Mouse (Mus musculus): ENCODE measurements at regions not wholly inside any gene's neighbourhood (a gene's known extent, or its start where the extent isn't known, plus 50 kb on each side); places are given as distances from the start of the nearest gene placed in this dataset.
A peak's percentile ranks its signal among the peaks of the same experiment; 100 is the strongest.

DNA sequence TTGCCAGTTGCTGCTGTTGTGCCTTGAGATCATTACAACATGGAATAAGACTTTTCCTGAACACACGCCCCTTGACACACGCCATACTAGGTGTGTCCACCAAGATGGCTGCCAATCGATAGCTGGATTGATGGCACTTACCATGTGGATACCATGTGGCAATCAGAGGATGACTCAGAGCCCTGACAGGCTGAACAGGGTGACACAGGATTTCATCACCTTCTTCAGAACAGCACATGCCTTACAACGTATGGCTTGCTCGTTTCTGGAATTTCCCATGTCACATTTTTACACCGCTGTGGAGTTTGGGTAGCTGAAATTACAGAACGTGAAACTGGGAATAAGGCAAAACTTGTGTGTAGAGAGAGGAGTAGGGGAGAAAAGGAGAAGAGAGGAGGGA is 92.9 kb downstream of the Psmg1 start:
- H3K27ac ChIP-seq (replicated peaks; ENCODE audit: insufficient read depth, low read depth, low read length) = no peak overlapping the region
- DNase-seq (ENCODE audit: extremely low read depth, low read depth, low spot score) = no peak
- 84% methylated on average over 7 of the region's 7 CpGs for WGBS

DNA sequence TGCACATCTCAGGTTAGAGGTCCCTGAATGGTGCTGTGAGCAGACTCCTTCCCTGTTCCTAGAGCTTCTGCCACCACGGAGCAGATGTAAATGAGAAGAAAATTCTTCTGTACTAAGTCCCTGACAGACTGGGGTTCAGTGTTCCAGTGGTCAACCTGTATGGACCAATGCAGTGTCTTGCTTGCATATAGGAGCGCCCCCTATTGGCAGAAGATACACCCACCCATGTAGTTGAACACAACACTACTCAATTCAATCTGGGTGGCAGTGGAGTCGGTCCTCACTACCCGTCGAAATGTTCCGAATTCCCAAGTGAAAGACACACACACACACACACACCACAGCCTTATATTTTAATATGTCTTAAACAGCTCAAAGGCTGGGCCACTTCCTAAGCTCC is 94.6 kb downstream of the Psmg1 start:
- Histone ChIP-seq H3K9ac (ENCODE audit: low read depth, low read length) (no peak overlapping the region), H3K79me2 (ENCODE audit: control insufficient read depth, insufficient read depth, low read length) (no peaks in the 10 kb centered on the region), H3K27me3 (ENCODE audit: control insufficient read depth, insufficient read depth, low read length) (no peaks in the 10 kb centered on the region), H3K4me1 (ENCODE audit: control insufficient read depth, insufficient read depth, low read length) (peaks cover 1% of the 10 kb centered on the region; the same call in 1 of the 2 replicates), H3K36me3 (ENCODE audit: control insufficient read depth, insufficient read depth, low read length) (no peaks in the 10 kb centered on the region), H3K4me3 (ENCODE audit: insufficient read depth, low read depth, low read length) (no peak overlapping the region), H3K27ac (replicated peaks; ENCODE audit: insufficient read depth, low read depth, low read length) (no peak overlapping the region)
- WGBS = 76% methylated on average over 6 of the region's 6 CpGs
- DNase-seq (ENCODE audit: extremely low read depth, low read depth, low spot score) = peak; percentile 49
- TF ChIP-seq POLR2A (IDR thresholded peaks at IDR 0.05; ENCODE audit: extremely low read depth, insufficient read depth, low read length) (no peak), CTCF (IDR thresholded peaks at IDR 0.05; ENCODE audit: low read depth, low read length) (peak; percentile 48)

More for the DNA sequence above, 92.9 kb downstream of the Psmg1 start:
- Histone ChIP-seq H3K27me3 (ENCODE audit: control insufficient read depth, insufficient read depth, low read length) (no peaks in the 10 kb centered on the region), H3K4me1 (ENCODE audit: control insufficient read depth, insufficient read depth, low read length) (peaks cover 1% of the 10 kb centered on the region; the same call in 1 of the 2 replicates), H3K9ac (ENCODE audit: low read depth, low read length) (no peak overlapping the region), H3K79me2 (ENCODE audit: control insufficient read depth, insufficient read depth, low read length) (no peaks in the 10 kb centered on the region), H3K4me3 (ENCODE audit: insufficient read depth, low read depth, low read length) (no peak overlapping the region), H3K36me3 (ENCODE audit: control insufficient read depth, insufficient read depth, low read length) (no peaks in the 10 kb centered on the region)
- TF ChIP-seq CTCF (IDR thresholded peaks at IDR 0.05; ENCODE audit: low read depth, low read length) (no peak), POLR2A (IDR thresholded peaks at IDR 0.05; ENCODE audit: extremely low read depth, insufficient read depth, low read length) (no peak)

DNA sequence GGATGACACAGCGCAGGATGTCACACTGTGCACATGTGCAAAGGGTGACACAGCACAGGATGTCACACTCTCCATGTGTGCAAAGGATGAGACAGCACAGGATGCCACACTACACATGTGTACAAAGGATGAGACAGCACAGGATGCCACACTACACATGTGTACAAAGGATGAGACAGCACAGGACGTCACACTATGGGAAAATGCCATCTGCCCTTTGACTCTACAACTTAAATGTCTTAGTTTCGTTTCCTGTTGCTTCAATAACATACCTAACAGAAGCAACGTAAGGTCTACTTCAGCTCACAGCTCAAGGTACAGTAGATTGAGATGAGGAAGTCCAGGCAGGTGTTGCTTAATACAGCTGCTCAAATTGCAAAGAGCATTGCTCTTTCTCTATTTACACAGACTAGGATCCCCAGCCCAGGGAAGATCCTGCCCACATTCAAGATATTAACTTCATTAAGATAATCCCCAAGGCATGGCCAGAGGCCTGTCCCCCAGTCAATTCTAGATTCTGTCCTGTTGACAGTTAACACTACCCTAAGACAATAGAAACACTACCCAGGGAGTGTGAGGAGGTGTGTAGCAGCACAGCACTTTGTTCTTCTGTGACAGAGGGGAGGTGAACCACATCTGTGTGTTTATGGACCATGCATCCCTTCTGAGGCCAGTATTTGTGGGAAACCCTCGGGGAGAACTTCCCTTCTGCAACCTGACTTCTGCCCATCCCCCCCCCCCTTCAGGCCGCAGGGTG is 97.0 kb downstream of the Psmg1 start:
- Histone ChIP-seq H3K36me3 (ENCODE audit: control insufficient read depth, insufficient read depth, low read length) (no peaks in the 10 kb centered on the region), H3K79me2 (ENCODE audit: control insufficient read depth, insufficient read depth, low read length) (no peaks in the 10 kb centered on the region), H3K27ac (replicated peaks; ENCODE audit: insufficient read depth, low read depth, low read length) (no peak overlapping the region), H3K9ac (ENCODE audit: low read depth, low read length) (no peak overlapping the region), H3K4me3 (ENCODE audit: insufficient read depth, low read depth, low read length) (no peak overlapping the region), H3K27me3 (ENCODE audit: control insufficient read depth, insufficient read depth, low read length) (no peaks in the 10 kb centered on the region), H3K4me1 (ENCODE audit: control insufficient read depth, insufficient read depth, low read length) (peaks cover 1% of the 10 kb centered on the region; the same call in 1 of the 2 replicates)
- TF ChIP-seq CTCF (IDR thresholded peaks at IDR 0.05; ENCODE audit: low read depth, low read length) (no peak), POLR2A (IDR thresholded peaks at IDR 0.05; ENCODE audit: extremely low read depth, insufficient read depth, low read length) (no peak)
- peak; percentile 22 for DNase-seq (ENCODE audit: extremely low read depth, low read depth, low spot score)
- 61% methylated on average over 6 of the region's 6 CpGs for WGBS

DNA sequence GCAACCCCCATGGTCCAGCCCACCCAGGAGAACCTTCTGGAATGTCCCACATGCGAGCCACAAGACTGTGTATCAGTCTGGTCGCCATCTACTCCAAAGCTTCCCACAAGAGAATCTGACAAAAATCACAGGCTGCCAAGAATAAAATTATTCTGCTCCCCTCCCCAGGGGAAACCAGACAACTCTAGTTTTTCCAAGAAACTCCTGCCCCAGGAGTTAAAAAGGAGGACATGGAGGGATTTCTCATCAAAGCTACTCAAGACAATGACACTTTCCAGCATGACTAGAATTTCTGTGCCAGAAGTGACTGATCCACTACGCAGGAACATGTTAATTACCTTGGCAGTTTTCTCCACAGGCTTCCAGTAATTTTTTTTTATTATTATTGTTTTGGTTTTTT is 98.4 kb downstream of the Psmg1 start:
- Histone ChIP-seq H3K27ac (replicated peaks; ENCODE audit: insufficient read depth, low read depth, low read length) (no peak overlapping the region), H3K27me3 (ENCODE audit: control insufficient read depth, insufficient read depth, low read length) (no peaks in the 10 kb centered on the region), H3K4me3 (ENCODE audit: insufficient read depth, low read depth, low read length) (no peak overlapping the region), H3K36me3 (ENCODE audit: control insufficient read depth, insufficient read depth, low read length) (no peaks in the 10 kb centered on the region), H3K9ac (ENCODE audit: low read depth, low read length) (no peak overlapping the region), H3K79me2 (ENCODE audit: control insufficient read depth, insufficient read depth, low read length) (no peaks in the 10 kb centered on the region), H3K4me1 (ENCODE audit: control insufficient read depth, insufficient read depth, low read length) (peaks cover 1% of the 10 kb centered on the region; the same call in 1 of the 2 replicates)
- WGBS = 89% methylated on average over 3 of the region's 3 CpGs
- no peak for DNase-seq (ENCODE audit: extremely low read depth, low read depth, low spot score)
- no peak for TF ChIP-seq POLR2A (IDR thresholded peaks at IDR 0.05; ENCODE audit: extremely low read depth, insufficient read depth, low read length)
- TF ChIP-seq CTCF (IDR thresholded peaks at IDR 0.05; ENCODE audit: low read depth, low read length) = no peak

DNA sequence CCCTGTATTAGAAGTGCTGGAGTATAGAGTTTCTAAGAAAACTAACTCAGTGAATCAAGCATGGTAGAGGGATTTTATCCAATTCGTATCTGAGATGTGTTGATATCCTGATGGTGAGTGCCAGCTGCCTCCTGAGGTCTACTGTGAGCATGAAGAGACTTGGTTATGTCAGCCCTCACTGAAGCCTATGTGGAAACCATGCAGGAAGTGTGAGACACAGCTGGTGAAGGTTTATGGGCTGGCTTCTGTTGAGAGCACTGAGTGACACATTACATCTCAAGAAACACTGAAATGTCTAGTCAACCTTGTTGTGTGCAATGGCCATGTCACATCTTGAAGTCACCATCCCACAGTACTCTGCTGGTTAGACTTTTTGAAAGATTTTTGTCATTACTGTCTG is 104.6 kb downstream of the Psmg1 start:
- H3K27me3 ChIP-seq (ENCODE audit: control insufficient read depth, insufficient read depth, low read length) = no peaks in the 10 kb centered on the region
- 93% methylated on average over 1 of the region's 1 CpGs for WGBS
- TF ChIP-seq POLR2A (IDR thresholded peaks at IDR 0.05; ENCODE audit: extremely low read depth, insufficient read depth, low read length) = no peak
- no peak for TF ChIP-seq CTCF (IDR thresholded peaks at IDR 0.05; ENCODE audit: low read depth, low read length)

DNA sequence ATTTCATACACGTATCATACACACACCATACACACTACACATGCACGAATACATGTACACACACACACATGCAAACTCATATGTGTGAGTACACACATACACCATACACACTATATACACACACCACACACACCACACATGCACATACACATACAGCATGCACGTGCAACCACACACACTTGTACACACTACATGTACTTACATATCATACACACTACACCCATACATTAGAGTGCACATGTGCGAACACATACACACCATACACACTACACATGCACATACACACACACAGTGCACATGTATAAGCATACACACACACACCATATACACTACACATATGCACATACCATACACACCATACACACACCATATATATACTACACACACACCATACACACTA is 117.5 kb downstream of the Psmg1 start:
- no peak overlapping the region for H3K27ac ChIP-seq (replicated peaks; ENCODE audit: insufficient read depth, low read depth, low read length)
- H3K4me3 ChIP-seq (ENCODE audit: insufficient read depth, low read depth, low read length) = no peak overlapping the region
- no peaks in the 10 kb centered on the region for H3K36me3 ChIP-seq (ENCODE audit: control insufficient read depth, insufficient read depth, low read length)
- DNase-seq (ENCODE audit: extremely low read depth, low read depth, low spot score) = no peak
- no peak overlapping the region for H3K9ac ChIP-seq (ENCODE audit: low read depth, low read length)
- H3K4me1 ChIP-seq (ENCODE audit: control insufficient read depth, insufficient read depth, low read length) = no peaks in the 10 kb centered on the region
- no peaks in the 10 kb centered on the region for H3K79me2 ChIP-seq (ENCODE audit: control insufficient read depth, insufficient read depth, low read length)
- no peaks in the 10 kb centered on the region for H3K27me3 ChIP-seq (ENCODE audit: control insufficient read depth, insufficient read depth, low read length)
- 97% methylated on average over 4 of the region's 4 CpGs for WGBS
- TF ChIP-seq POLR2A (IDR thresholded peaks at IDR 0.05; ENCODE audit: extremely low read depth, insufficient read depth, low read length) = no peak
- no peak for TF ChIP-seq CTCF (IDR thresholded peaks at IDR 0.05; ENCODE audit: low read depth, low read length)

More for the DNA sequence above, 104.6 kb downstream of the Psmg1 start:
- no peaks in the 10 kb centered on the region for H3K79me2 ChIP-seq (ENCODE audit: control insufficient read depth, insufficient read depth, low read length)
- H3K9ac ChIP-seq (ENCODE audit: low read depth, low read length) = no peak overlapping the region
- no peak for DNase-seq (ENCODE audit: extremely low read depth, low read depth, low spot score)
- H3K4me1 ChIP-seq (ENCODE audit: control insufficient read depth, insufficient read depth, low read length) = no peaks in the 10 kb centered on the region
- no peak overlapping the region for H3K27ac ChIP-seq (replicated peaks; ENCODE audit: insufficient read depth, low read depth, low read length)
- H3K4me3 ChIP-seq (ENCODE audit: insufficient read depth, low read depth, low read length) = no peak overlapping the region
- no peaks in the 10 kb centered on the region for H3K36me3 ChIP-seq (ENCODE audit: control insufficient read depth, insufficient read depth, low read length)
